Mouse (Mus musculus) activated CD4-positive, CD25-positive, alpha-beta regulatory T cell, adult 4 months (primary cell): ENCODE measurements around the gene Gpt2. TPM values are rescaled to one million over a fixed set of nuclear protein-coding genes. Genes with fewer than 3 reads are reported as not detected.

Source experiments
- ATAC-seq: one replicate; pipeline ENCODE4 v1.8.0; 2017
- polyA plus RNA-seq, 2 experiments: library from polyadenylated mRNA; unstranded; fragments of 100-300 nt; shearing (Covaris generic); gene quantifications; one replicate each; pipeline ENCODE4 v1.2.1; 2017

Gene Gpt2
- polyA plus RNA-seq, 2 experiments from 2014 or later: 0.24 to 0.65 TPM

GRCm38 (mm10) chr8:85487906-85488620, 4.3 kb upstream of the Gpt2 start:
- no peak for ATAC-seq

GRCm38 (mm10) chr8:85488631-85489030, 3.7 kb upstream of the Gpt2 start:
- no peak for ATAC-seq

- ATAC-seq: no peak
Observed at GRCm38 (mm10) chr8:85489546-85489945, 2.8 kb upstream of the Gpt2 start.

- peak; percentile 11 for ATAC-seq
Observed at GRCm38 (mm10) chr8:85492940-85493931, 860 bp downstream of the Gpt2 start.

GRCm38 (mm10) chr8:85496125-85496524, 3.7 kb downstream of the Gpt2 start:
- ATAC-seq: no peak

GRCm38 (mm10) chr8:85496778-85497177, 4.4 kb downstream of the Gpt2 start:
- ATAC-seq: no peak

GRCm38 (mm10) chr8:85498577-85498976, 6.2 kb downstream of the Gpt2 start:
- ATAC-seq: no peak

GRCm38 (mm10) chr8:85500460-85500859, 8.1 kb downstream of the Gpt2 start:
- ATAC-seq: no peak

GRCm38 (mm10) chr8:85500955-85501685, 8.7 kb downstream of the Gpt2 start:
- ATAC-seq: no peak

GRCm38 (mm10) chr8:85502381-85502780, 10.0 kb downstream of the Gpt2 start:
- no peak for ATAC-seq

- no peak for ATAC-seq
Observed at GRCm38 (mm10) chr8:85503065-85503464, 10.7 kb downstream of the Gpt2 start.

- ATAC-seq: no peak
Observed at GRCm38 (mm10) chr8:85504704-85505103, 12.3 kb downstream of the Gpt2 start.

GRCm38 (mm10) chr8:85506620-85507019, 14.2 kb downstream of the Gpt2 start:
- ATAC-seq: no peak

- ATAC-seq: no peak
Observed at GRCm38 (mm10) chr8:85508661-85509060, 16.3 kb downstream of the Gpt2 start.

- no peak for ATAC-seq
Observed at GRCm38 (mm10) chr8:85512234-85512633, 19.9 kb downstream of the Gpt2 start.

GRCm38 (mm10) chr8:85513283-85513682, 20.9 kb downstream of the Gpt2 start:
- ATAC-seq: no peak

- peak; percentile 32 for ATAC-seq
Observed at GRCm38 (mm10) chr8:85515391-85515790, 23.0 kb downstream of the Gpt2 start.

GRCm38 (mm10) chr8:85517336-85517735, 25.0 kb downstream of the Gpt2 start:
- ATAC-seq: no peak

GRCm38 (mm10) chr8:85517956-85518355, 25.6 kb downstream of the Gpt2 start:
- ATAC-seq: no peak

- no peak for ATAC-seq
Observed at GRCm38 (mm10) chr8:85520586-85520985, 28.2 kb downstream of the Gpt2 start.

GRCm38 (mm10) chr8:85521332-85521731, 29.0 kb downstream of the Gpt2 start:
- no peak for ATAC-seq

- no peak for ATAC-seq
Observed at GRCm38 (mm10) chr8:85524086-85524485, 31.7 kb downstream of the Gpt2 start.

- no peak for ATAC-seq
Observed at GRCm38 (mm10) chr8:85526105-85526504, 33.7 kb downstream of the Gpt2 start.
